Mouse (Mus musculus) midbrain, embryonic 15.5 days (tissue): ENCODE data around the gene Bpgm. TPM values are rescaled to one million over a fixed set of nuclear protein-coding genes. Genes with fewer than 3 reads are reported as not detected.

Source experiments
- ATAC-seq: fragments of 200-750 bp; cut with Nextera tagmentation; replicated peaks from 2 replicates; pipeline ENCODE4 v1.8.0; 2017; ENCODE audit warnings: moderate TSS enrichment
- H3K27ac ChIP-seq: fragments of 300-500 bp; sonication (generic); 2 replicates; pipeline ENCODE4 v1.5.1; 2015; ENCODE audit warnings: mild to moderate bottlenecking, inconsistent platforms
- H3K27me3 ChIP-seq: fragments of 300-500 bp; sonication (generic); replicated peaks from 2 replicates; pipeline ENCODE4 v1.6.1; 2015; ENCODE audit warnings: inconsistent platforms
- H3K36me3 ChIP-seq: fragments of 300-500 bp; sonication (generic); replicated peaks from 2 replicates; pipeline ENCODE4 v1.6.1; 2015; ENCODE audit warnings: inconsistent platforms
- H3K4me1 ChIP-seq: fragments of 300-500 bp; sonication (generic); 2 replicates; pipeline ENCODE4 v1.6.1; 2015; ENCODE audit warnings: inconsistent platforms
- H3K4me2 ChIP-seq: fragments of 300-500 bp; sonication (generic); 2 replicates; pipeline ENCODE4 v1.6.1; 2015; ENCODE audit warnings: inconsistent platforms, mild to moderate bottlenecking, moderate library complexity
- H3K4me3 ChIP-seq: fragments of 300-500 bp; sonication (generic); 2 replicates; pipeline ENCODE4 v1.5.1; 2015; ENCODE audit warnings: mild to moderate bottlenecking, inconsistent platforms
- H3K9ac ChIP-seq: fragments of 300-500 bp; sonication (generic); 2 replicates; pipeline ENCODE4 v1.6.1; 2015; ENCODE audit warnings: mild to moderate bottlenecking, inconsistent platforms
- H3K9me3 ChIP-seq: fragments of 300-500 bp; sonication (generic); 2 replicates; pipeline ENCODE4 v1.6.1; 2016; ENCODE audit warnings: inconsistent platforms
- whole genome bisulfite sequencing: fragments of 180-500 bp; shearing (Covaris S2); methylation state at CpG from one replicate; pipeline ENCODE4 v1.1.7; 2015; ENCODE audit warnings: mixed read lengths; 5-methylcytosine and 5-hydroxymethylcytosine counted together
- polyA plus RNA-seq: library from polyadenylated mRNA; unstranded; fragments of >200 nt; fragmentation: Nextera tagmentation; extraction: Ambion mirVana; gene quantifications from 2 replicates; pipeline ENCODE4 v1.2.1, GENCODE M21; 2015

Bpgm gene
- 97.1 and 102 TPM in 2 replicates for polyA plus RNA-seq

DNA sequence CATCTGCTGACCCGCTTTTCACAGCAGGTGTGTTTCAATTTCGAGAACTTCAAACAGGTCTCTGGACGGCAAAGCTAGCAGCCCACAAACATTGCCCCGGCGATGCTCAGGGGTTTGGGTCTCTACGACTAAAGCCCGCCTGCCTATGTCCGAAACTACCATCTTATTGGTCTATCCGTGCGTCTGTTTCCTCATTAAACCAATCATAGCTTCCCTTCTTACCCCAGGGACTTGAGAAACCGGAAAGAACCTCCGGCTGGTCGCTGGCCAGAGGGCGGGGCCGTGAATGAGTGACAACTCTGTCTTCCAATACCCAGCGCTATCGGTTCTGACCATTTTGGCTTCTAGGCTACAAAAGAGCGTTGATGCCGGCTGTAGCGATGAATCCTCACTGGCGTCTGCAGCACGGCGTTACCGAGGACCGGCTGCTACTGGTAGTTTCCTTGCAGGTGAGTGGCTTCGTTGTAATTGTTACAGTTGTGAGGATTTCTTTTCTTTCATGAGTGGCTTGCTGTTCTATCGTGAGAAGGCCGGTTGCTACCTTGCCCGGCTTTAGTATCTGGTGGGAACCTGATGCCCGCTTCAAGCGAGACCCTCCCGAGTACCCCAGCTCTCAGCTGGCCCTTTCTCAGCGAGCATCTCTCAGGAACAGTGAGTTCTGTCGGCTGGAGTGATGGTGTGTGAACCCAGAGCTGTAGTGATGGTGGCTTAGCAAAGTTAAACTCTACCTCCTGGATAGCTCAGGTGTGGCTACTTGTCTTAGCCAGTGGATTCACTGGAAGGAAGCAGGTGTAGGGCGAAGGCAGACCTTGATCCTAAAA lies at the start of gene Bpgm:
Gene Bpgm (plus strand): TSS at position 234 of the 821 bp plus-strand sequence.
- Histone ChIP-seq H3K4me1 (peaks cover 44% of the 10 kb centered on the region), H3K27ac (peak within 1 kb of the TSS; percentile 80), H3K9ac (peak within 1 kb of the TSS; percentile 59), H3K4me3 (peak within 1 kb of the TSS; percentile 54), H3K4me2 (peak within 1 kb of the TSS; percentile 66), H3K27me3 (no peaks in the 10 kb centered on the region), H3K9me3 (no peaks in the 10 kb centered on the region), H3K36me3 (no peaks in the 10 kb centered on the region)
- WGBS = under 1% methylated on average over 35 of the region's 35 CpGs
- ATAC-seq = peak; percentile 99

DNA sequence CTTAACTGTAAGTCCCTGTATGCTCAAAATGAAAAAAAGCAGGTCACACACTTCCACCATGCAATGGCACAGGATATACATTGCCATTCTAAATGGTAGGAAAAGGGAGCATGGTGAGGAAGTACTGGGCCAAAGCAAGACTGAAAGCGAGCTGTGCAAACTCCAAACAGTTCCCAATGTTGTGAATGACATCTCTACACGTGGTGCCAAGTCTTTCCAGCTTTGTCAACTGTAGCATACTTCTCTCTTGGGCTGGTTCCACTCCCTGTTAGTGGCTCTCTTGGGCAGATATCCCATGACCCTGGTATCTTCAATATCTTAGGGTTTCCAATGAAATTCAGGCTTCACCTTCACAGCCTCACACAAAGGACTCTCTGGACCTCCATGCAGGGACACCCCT lies 37.0 kb upstream of the Bpgm start:
- Histone ChIP-seq H3K36me3 (no peaks in the 10 kb centered on the region), H3K9ac (no peak overlapping the region), H3K9me3 (no peaks in the 10 kb centered on the region), H3K27ac (no peak overlapping the region), H3K27me3 (no peaks in the 10 kb centered on the region), H3K4me2 (no peak overlapping the region), H3K4me1 (no peaks in the 10 kb centered on the region), H3K4me3 (no peak overlapping the region)
- 70% methylated on average over 2 of the region's 2 CpGs for WGBS
- ATAC-seq = no peak

DNA sequence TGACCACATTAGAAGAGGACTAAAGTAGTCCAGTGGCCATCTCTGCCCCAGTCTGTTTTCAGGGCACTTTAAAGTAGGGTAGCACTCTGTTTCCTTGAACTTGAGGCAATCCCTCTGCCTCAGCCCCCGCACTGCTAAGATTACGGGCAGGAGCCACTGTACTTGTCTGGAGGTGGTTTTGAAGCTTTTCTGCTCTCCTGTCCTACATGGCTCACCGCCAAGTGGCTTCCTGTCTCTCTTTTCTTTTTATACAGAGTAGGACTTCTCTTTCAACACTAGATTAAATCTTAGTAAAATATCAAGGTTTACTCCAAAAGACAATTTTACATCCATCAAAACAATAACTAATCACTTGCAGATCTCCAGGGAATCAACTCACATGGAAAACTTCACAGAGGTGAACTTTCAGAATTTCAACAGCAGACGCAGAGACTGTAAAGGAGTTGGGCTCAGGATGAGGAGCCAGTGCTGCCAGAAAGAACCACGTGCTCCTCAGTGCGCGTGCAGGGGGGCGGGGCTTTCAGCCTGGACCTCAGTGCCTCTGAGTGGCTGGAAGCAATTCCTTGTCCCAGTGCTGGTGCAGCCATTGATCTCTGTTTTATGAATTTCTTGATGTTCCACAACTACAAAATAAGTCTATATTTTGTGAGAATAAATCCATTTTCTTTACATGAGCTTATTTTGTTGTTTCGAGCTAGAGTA lies 34.3 kb upstream of the Bpgm start:
- H3K27ac ChIP-seq = no peak overlapping the region
- no peaks in the 10 kb centered on the region for H3K36me3 ChIP-seq
- H3K9ac ChIP-seq = no peak overlapping the region
- H3K4me2 ChIP-seq = no peak overlapping the region
- no peaks in the 10 kb centered on the region for H3K27me3 ChIP-seq
- H3K9me3 ChIP-seq = no peaks in the 10 kb centered on the region
- 70% methylated on average over 9 of the region's 9 CpGs for WGBS
- no peak for ATAC-seq
- H3K4me3 ChIP-seq = no peak overlapping the region
- H3K4me1 ChIP-seq = no peaks in the 10 kb centered on the region

DNA sequence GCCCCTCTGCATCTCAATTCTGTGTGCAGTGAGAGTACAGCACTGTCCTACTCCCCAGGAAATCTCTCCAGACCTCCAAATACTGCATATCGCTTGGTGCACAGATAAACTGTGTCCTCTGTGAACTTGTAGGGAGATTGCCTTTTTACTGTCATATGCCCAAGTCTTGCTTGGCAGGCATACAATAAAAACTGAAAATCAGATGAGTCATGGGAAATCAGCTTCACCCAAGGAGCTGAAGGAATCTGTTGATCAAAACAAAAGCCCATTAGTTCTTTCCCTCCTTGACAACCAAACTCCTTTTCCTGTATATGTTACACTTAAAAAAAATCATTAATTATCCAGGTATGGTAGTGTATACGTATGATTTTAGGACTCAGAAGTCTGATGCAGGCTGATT lies 32.2 kb upstream of the Bpgm start:
- no peaks in the 10 kb centered on the region for H3K4me1 ChIP-seq
- no peaks in the 10 kb centered on the region for H3K27me3 ChIP-seq
- no peak overlapping the region for H3K9ac ChIP-seq
- no peak overlapping the region for H3K4me2 ChIP-seq
- H3K36me3 ChIP-seq = no peaks in the 10 kb centered on the region
- H3K4me3 ChIP-seq = no peak overlapping the region
- no peak overlapping the region for H3K27ac ChIP-seq
- ATAC-seq = no peak
- no peaks in the 10 kb centered on the region for H3K9me3 ChIP-seq
- WGBS = 93% methylated on average over 2 of the region's 2 CpGs

DNA sequence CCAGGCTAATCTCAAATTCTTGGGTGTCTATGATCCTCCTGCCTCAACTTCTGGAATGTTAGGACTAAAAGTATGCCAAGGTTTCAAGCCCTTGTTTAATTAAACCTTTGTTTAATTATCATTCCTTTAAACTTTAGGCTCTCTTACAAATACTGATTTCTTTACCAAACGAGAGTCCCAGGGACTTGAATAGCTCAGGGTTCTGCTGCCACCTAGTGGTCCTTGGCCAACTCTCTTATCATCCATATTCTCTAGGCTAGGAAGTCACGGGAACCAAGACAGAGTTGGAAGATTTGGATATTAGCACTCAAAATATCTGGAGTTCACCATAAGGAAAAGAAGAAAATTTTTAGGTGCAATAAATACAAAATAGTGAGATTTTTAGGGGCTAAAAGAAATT lies 28.0 kb upstream of the Bpgm start:
- Histone ChIP-seq H3K9me3 (no peaks in the 10 kb centered on the region), H3K4me2 (no peak overlapping the region), H3K27ac (no peak overlapping the region), H3K36me3 (no peaks in the 10 kb centered on the region), H3K4me1 (no peaks in the 10 kb centered on the region), H3K27me3 (no peaks in the 10 kb centered on the region), H3K9ac (no peak overlapping the region), H3K4me3 (no peak overlapping the region)
- WGBS = 10% methylated on average over 2 of the region's 2 CpGs
- no peak for ATAC-seq

DNA sequence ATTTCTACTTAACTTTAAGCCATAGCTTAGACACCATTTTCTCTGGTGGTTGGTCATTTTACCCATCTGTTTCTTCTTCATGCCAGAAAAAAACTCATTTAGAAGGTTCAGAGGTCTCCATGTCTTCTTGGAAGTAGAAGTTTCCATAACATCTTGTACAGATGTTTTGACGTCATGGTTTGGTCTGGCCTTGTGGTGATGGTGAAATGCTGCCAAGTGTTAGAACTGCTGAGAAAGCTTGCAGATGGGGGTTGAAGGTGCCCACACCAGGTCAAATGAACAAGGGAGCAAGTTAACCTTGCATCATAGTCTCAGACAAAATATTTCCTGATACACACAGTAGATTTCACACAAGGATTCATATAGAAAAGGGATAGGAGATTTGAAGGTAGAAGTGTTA lies 27.3 kb upstream of the Bpgm start:
- H3K4me2 ChIP-seq = no peak overlapping the region
- H3K36me3 ChIP-seq = no peaks in the 10 kb centered on the region
- WGBS = 83% methylated on average over 1 of the region's 1 CpGs
- no peaks in the 10 kb centered on the region for H3K4me1 ChIP-seq
- H3K27me3 ChIP-seq = no peaks in the 10 kb centered on the region
- no peak overlapping the region for H3K27ac ChIP-seq
- no peak overlapping the region for H3K4me3 ChIP-seq
- no peak overlapping the region for H3K9ac ChIP-seq
- no peaks in the 10 kb centered on the region for H3K9me3 ChIP-seq
- ATAC-seq = no peak

DNA sequence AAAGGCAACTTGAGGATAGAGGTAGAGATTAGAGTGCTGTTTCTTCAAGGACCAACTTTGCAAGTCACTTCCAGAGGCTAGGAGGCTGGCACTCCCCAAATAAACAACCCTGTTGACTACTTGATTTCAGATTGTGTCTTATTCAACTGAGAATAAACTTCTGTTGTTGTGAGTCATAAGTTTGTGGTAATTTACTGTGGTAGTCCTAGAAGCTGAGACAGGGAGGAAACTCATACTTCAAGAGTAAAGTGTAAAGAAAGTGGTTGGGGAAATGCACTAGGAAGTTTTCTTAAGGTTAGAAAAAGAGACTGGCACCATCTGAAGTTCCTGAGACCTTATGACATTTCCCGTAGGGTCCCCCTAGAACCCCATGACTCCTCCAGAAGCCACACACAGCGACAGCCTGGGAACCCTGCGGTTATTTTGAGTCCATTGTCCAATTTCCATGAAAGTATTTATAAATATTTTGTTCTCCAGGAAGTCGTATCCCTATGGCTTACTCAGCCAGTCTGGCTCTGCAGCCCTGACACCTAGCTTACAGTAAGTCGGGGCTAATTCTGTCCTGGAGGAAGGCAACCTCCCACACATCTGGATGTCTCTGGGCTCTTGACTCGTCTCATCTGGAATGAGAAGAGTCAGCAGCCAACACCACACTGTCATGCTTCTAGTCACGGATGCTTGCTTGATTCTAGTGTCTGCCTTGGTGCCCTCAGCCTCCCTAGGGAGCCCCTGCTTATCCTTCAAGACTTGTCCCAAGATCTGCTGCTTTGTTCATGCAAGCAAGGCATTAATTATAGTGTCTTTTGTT lies 22.8 kb upstream of the Bpgm start:
- Histone ChIP-seq H3K27ac (no peak overlapping the region), H3K4me1 (no peaks in the 10 kb centered on the region), H3K36me3 (no peaks in the 10 kb centered on the region), H3K9ac (no peak overlapping the region), H3K4me2 (no peak overlapping the region), H3K27me3 (no peaks in the 10 kb centered on the region), H3K4me3 (no peak overlapping the region), H3K9me3 (no peaks in the 10 kb centered on the region)
- ATAC-seq = no peak
- 68% methylated on average over 7 of the region's 7 CpGs for WGBS

DNA sequence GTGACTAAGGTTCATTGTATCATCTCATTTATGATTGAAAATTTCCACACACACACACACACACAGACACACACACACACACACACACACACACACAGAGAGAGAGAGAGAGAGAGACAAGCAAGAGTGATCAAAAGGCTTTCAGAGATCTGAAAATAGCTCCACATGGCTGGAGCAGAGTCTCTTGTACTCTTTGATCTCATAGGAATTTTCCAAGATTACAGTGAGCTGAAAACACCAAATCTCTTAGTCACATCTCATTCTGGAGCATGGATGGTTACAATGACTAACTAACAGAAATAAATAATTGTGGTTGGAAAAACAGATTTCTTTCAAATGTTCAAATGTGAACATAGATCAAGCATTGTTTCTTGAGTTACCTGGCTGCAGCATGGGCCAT lies 16.6 kb upstream of the Bpgm start:
- no peak overlapping the region for H3K27ac ChIP-seq
- no peak for ATAC-seq
- H3K9me3 ChIP-seq = no peaks in the 10 kb centered on the region
- no peaks in the 10 kb centered on the region for H3K4me1 ChIP-seq
- no peaks in the 10 kb centered on the region for H3K27me3 ChIP-seq
- H3K4me2 ChIP-seq = no peak overlapping the region
- no peaks in the 10 kb centered on the region for H3K36me3 ChIP-seq
- H3K9ac ChIP-seq = no peak overlapping the region
- H3K4me3 ChIP-seq = no peak overlapping the region

DNA sequence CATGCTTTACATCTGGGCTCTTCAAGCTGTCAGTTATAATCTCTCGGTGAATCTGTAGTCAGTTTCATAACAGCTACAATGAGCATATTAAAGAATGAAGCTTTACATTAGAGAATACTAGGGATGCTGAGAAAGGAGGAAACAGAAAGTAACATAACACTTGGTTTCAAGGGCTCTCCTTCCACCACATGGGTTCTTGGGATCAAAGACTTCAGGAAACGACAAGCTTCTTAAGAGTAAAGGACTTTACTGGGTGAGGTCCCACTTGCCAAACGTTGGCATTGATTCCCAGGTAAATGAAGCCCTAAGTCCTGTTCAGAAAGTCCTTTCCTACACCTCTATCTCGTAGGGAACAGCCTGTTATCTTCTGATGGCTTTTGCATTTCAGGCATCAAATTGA lies 15.4 kb upstream of the Bpgm start:
- no peak overlapping the region for H3K27ac ChIP-seq
- H3K9me3 ChIP-seq = no peaks in the 10 kb centered on the region
- 55% methylated on average over 4 of the region's 4 CpGs for WGBS
- no peak overlapping the region for H3K4me3 ChIP-seq
- H3K4me1 ChIP-seq = no peaks in the 10 kb centered on the region
- no peaks in the 10 kb centered on the region for H3K36me3 ChIP-seq
- no peak for ATAC-seq
- no peak overlapping the region for H3K9ac ChIP-seq
- H3K4me2 ChIP-seq = no peak overlapping the region
- no peaks in the 10 kb centered on the region for H3K27me3 ChIP-seq

DNA sequence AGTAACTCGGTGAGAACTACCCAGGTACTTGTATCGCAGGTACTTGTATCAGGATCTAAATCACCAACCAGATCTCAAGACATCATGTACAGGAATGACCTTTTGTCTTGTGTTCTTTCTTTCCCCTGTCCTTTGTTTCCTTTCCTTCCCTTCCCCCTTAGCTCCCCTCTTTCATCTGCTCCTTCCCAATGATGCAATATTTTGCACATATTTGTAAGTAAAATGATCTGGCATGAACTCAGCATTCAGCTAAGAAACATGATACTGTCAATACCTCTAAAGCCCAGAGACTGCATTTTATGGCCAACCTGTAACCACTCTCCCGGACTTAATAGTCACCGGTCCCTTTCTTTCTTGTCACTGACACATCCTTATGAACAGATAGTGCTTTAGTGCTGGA lies 12.4 kb upstream of the Bpgm start:
- H3K27ac ChIP-seq = no peak overlapping the region
- H3K9me3 ChIP-seq = no peaks in the 10 kb centered on the region
- no peaks in the 10 kb centered on the region for H3K4me1 ChIP-seq
- H3K36me3 ChIP-seq = no peaks in the 10 kb centered on the region
- WGBS = 92% methylated on average over 4 of the region's 4 CpGs
- H3K9ac ChIP-seq = no peak overlapping the region
- no peak for ATAC-seq
- H3K4me3 ChIP-seq = no peak overlapping the region
- H3K27me3 ChIP-seq = no peaks in the 10 kb centered on the region
- no peak overlapping the region for H3K4me2 ChIP-seq

DNA sequence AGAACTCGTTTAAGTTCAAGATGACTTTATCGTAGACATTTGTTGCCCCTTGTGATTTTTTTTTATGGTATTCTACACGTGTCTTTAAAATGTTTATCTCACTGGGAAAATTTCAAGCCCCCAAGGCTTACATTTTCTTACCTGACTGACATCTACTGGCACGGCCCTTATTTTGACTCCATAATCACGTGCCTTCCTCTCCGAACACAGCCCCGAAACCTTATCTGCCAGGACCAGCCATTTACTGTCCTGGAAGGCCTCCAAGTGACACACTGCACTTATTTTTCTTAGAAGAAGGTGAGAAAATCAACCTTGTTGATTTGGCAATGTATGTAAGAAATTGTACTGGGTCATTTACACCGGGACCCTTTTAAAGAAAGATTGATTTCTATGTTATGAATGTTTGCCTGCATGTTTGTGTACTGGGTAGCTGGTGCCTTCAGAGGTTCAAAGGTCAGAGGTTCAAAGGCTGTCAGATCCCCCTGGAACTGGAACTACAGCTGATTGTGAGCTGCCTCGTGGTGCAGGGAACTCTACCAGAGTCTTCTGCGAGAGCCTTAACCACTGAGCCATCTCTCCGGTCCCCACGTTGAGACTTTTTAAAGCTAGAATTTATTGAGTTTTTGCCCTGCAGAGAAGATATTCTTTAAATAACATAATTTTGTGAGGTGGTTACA lies 4.4 kb upstream of the Bpgm start:
- H3K4me1 ChIP-seq = peaks cover 6% of the 10 kb centered on the region
- no peak overlapping the region for H3K27ac ChIP-seq
- no peak overlapping the region for H3K4me3 ChIP-seq
- H3K4me2 ChIP-seq = no peak overlapping the region
- WGBS = 91% methylated on average over 12 of the region's 12 CpGs
- H3K36me3 ChIP-seq = no peaks in the 10 kb centered on the region
- H3K9me3 ChIP-seq = no peaks in the 10 kb centered on the region
- H3K27me3 ChIP-seq = no peaks in the 10 kb centered on the region
- no peak overlapping the region for H3K9ac ChIP-seq
- no peak for ATAC-seq

DNA sequence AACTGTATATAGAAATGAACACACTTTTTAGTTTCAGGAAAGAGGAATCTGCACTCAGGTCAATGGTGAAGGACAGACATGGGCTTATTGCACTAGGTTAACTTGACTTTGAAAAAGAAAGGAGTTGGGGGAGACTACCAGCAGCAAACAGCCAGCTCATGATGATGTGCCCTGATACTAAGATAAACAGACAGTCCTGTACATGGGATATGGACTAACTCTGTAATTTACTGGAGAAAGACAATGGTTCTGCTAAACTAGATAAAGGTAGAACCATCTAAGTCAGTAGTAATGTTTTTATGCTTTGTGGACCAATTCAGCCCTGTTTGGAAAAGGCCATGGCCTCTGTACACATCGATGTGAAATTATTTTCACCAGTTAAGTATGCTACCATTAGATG lies 2.7 kb upstream of the Bpgm start:
- no peaks in the 10 kb centered on the region for H3K36me3 ChIP-seq
- H3K27me3 ChIP-seq = no peaks in the 10 kb centered on the region
- no peak for ATAC-seq
- no peak overlapping the region for H3K9ac ChIP-seq
- no peak overlapping the region for H3K27ac ChIP-seq
- H3K4me1 ChIP-seq = peaks cover 21% of the 10 kb centered on the region
- H3K4me2 ChIP-seq = no peak overlapping the region
- no peak overlapping the region for H3K4me3 ChIP-seq
- 88% methylated on average over 1 of the region's 1 CpGs for WGBS
- H3K9me3 ChIP-seq = no peaks in the 10 kb centered on the region
